Mouse (Mus musculus) lung, embryonic 14.5 days (tissue): Measurements from ENCODE around the gene Clec16a. TPM values are rescaled to one million over a fixed set of nuclear protein-coding genes. Genes with fewer than 3 reads are reported as not detected.

Experiments used
- ATAC-seq: fragments of 200-750 bp; cut with Nextera tagmentation; 2 replicates; pipeline ENCODE4 v1.8.0; 2017; ENCODE audit warnings: mild to moderate bottlenecking, moderate TSS enrichment, moderate library complexity; ENCODE audit not compliant: insufficient read depth
- DNase-seq: peaks from one replicate; pipeline ENCODE4 v3.0.0-alpha.2; 2015
- H3K27ac ChIP-seq: fragments of 300-500 bp; sonication (generic); 2 replicates; pipeline ENCODE4 v1.5.1; 2014; ENCODE audit warnings: low read depth, mild to moderate bottlenecking, moderate library complexity
- H3K27me3 ChIP-seq: fragments of 300-500 bp; sonication (generic); 2 replicates; pipeline ENCODE4 v1.6.1; 2014; ENCODE audit warnings: low read length, control low read depth; ENCODE audit not compliant: insufficient read depth
- H3K36me3 ChIP-seq: fragments of 300-500 bp; sonication (generic); 2 replicates; pipeline ENCODE4 v1.6.1; 2014; ENCODE audit warnings: control low read depth; ENCODE audit not compliant: insufficient read depth
- H3K4me1 ChIP-seq: fragments of 300-500 bp; sonication (generic); 2 replicates; pipeline ENCODE4 v1.6.1; 2014; ENCODE audit warnings: antibody characterized with exemption, control low read depth; ENCODE audit not compliant: insufficient read depth
- H3K4me2 ChIP-seq: fragments of 300-500 bp; sonication (generic); 2 replicates; pipeline ENCODE4 v1.6.1; 2014; ENCODE audit warnings: mild to moderate bottlenecking
- H3K4me3 ChIP-seq: fragments of 300-500 bp; sonication (generic); 2 replicates; pipeline ENCODE4 v1.5.1; 2014; ENCODE audit warnings: low read depth, low read length
- H3K9ac ChIP-seq: fragments of 300-500 bp; sonication (generic); 2 replicates; pipeline ENCODE4 v1.6.1; 2014
- H3K9me3 ChIP-seq: fragments of 300-500 bp; sonication (generic); 2 replicates; pipeline ENCODE4 v1.6.1; 2016; ENCODE audit warnings: low read depth, low read length, control low read depth
- CTCF ChIP-seq: IDR thresholded peaks from 2 replicates; pipeline ENCODE4 v1.5.1; 2016; ENCODE audit warnings: antibody characterized with exemption, low read depth
- WGBS: fragments of 180-500 bp; shearing (Covaris S2); extraction: QIAGEN DNeasy Blood & Tissue Kit; methylation state at CpG from one replicate; pipeline ENCODE4 v1.1.7; 2014; 5-methylcytosine and 5-hydroxymethylcytosine counted together
- polyA plus RNA-seq: library from polyadenylated mRNA; unstranded; fragments of >200 nt; fragmentation: Nextera tagmentation; extraction: Ambion mirVana; gene quantifications from 2 replicates; pipeline ENCODE4 v1.2.1, GENCODE M21; 2014

The Clec16a gene
- polyA plus RNA-seq, 1 experiment from 2014 or later, result 27.4 TPM

DNA sequence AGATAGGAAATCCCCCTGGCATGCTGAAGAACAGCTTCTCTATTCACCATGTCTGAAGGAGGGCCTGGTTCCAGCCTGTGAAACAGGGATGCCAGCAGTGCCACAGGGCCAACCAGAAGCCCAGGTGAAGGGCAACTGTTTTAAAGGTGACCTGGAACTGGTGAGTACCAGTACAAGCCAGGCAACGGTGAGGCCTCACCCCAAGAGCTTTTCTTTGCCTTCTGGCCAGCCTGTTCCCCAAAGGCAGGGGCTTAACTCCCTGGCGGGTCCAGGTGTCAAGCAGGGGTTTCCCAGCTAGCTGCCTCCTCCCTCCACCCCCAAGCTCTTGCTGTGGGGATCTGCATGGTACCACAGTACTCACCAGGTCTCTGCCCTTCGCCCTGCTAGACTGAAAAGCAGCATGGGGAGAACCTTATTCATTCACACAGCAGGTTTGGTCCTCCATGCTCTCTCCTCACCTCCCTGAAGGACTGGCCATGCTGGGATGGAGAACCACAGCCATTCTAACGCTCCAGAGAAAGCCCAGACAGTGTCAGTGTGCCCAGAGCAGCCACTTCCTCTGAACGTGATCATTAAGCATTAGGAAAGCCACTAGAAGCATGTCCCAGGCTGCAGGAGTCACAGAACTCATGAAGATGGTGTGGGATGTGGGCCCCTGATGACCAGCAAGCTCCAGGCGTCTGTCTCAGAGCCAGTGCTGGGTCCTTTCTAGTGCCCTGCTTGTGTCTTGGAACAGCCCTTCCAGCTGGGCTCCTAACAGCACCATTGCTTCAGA is 237.4 kb downstream of the Clec16a start:
- WGBS, result 47% methylated on average over 6 of the region's 6 CpGs
- H3K9ac ChIP-seq, result peak overlapping the region; percentile 32; the same call in 1 of the 2 replicates
- ATAC-seq (no peak), DNase-seq (no peak)
- peak overlapping the region; percentile 98 for H3K4me2 ChIP-seq
- no peaks in the 10 kb centered on the region for H3K9me3 ChIP-seq
- H3K36me3 ChIP-seq, result no peaks in the 10 kb centered on the region
- H3K4me3 ChIP-seq, result peak overlapping the region; percentile 70; the same call in 1 of the 2 replicates
- no peak for TF ChIP-seq CTCF
- peak overlapping the region; percentile 84 for H3K27ac ChIP-seq
- H3K27me3 ChIP-seq, result no peaks in the 10 kb centered on the region
- peaks cover 23% of the 10 kb centered on the region for H3K4me1 ChIP-seq

DNA sequence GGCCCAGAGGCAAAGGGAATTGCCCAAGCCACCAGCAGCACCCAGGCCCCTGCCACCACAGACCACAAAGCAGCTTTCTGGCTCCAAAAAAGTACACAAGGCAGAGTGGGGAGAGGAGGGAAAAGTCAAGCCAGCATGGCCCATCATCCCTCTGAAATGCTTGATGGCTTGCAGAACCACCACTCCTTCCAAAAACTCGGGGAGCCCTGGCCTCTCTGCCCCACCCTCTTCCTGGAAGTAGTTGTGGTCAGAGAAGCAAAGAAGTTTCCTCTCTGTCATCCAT is 238.0 kb downstream of the Clec16a start:
- TF ChIP-seq CTCF, result no peak
- Histone ChIP-seq H3K27ac (no peak overlapping the region), H3K36me3 (no peaks in the 10 kb centered on the region), H3K27me3 (no peaks in the 10 kb centered on the region), H3K4me1 (peaks cover 23% of the 10 kb centered on the region), H3K9ac (peak overlapping the region; percentile 32; the same call in 1 of the 2 replicates), H3K4me2 (peak overlapping the region; percentile 98), H3K9me3 (no peaks in the 10 kb centered on the region), H3K4me3 (peak overlapping the region; percentile 70)
- ATAC-seq, result no peak
- DNase-seq, result no peak
- WGBS, result 18% methylated on average over 1 of the region's 1 CpGs

DNA sequence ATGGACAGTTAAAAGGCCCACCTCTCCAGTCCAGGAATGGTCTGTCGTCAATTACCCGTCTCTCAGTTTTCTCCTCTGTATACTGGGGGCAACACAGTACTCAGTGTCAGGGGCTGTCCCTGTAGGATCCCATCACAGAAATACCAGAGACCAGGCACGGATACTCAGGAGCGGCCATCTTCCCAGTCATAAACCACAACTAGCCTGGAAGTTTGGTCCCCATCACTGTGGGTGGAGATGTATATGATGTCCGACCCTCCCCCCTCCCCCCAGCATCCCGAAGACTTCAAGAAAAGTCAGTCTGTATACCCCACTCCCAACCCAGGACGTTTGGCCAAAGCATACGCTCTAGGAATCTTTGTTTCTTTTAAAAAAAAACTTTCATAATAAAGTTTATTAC is 238.3 kb downstream of the Clec16a start:
- Histone ChIP-seq H3K4me2 (peak overlapping the region; percentile 98), H3K36me3 (no peaks in the 10 kb centered on the region), H3K4me1 (peaks cover 23% of the 10 kb centered on the region), H3K4me3 (peak overlapping the region; percentile 70), H3K27ac (no peak overlapping the region), H3K9me3 (no peaks in the 10 kb centered on the region), H3K9ac (peak overlapping the region; percentile 85; the same call in 1 of the 2 replicates), H3K27me3 (no peaks in the 10 kb centered on the region)
- no peak for TF ChIP-seq CTCF
- ATAC-seq (no peak), DNase-seq (no peak)
- WGBS, result 46% methylated on average over 8 of the region's 8 CpGs

DNA sequence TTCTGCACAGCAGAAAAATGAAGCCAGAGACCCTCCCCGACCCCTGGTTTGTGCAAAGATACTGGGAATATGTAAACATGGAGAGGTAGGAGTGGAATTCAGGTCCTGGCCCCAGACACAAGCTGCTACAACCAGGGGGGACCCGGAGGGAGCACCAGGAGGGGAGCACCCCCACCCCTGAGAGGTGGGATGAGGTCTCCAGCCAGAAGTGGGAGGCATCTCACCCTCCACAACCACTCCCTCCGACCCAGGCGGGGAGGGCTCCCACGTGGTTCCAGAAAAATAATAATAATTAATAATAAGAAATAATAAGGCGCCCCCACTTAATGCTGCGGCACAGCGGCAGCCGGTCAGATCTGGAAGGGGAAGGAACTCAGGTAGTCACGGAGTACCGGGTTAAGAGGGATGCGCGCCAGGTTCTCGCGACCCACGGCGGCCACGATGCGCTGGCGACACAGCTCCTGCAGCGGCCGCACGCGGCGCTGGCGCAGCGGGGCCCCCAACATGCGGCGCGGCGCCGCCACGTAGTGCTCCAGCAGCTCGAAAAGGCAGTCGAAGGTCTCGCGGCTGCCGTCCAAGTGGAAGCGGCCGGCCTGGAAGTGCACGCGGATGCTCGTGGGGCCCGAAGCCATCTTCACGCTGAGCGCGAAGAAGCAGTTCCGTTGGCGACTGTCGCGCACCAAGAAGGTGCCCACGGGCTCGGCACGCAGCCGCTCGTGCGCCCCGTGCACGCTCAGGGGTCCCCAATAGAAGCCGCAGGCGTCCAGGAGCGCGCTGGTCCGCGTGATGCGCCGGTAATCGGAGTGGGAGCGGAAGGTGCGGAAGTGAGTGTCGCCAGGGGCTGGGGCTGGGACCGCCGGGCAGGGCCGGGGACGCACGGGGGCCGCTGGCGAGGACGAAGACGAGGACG is 239.0 kb downstream of the Clec16a start:
- ATAC-seq, result 0 out of 2 replicates have a peak, but pooled peaks have one; percentile 1
- WGBS, result under 1% methylated on average over 81 of the region's 81 CpGs
- H3K27ac ChIP-seq, result peak overlapping the region; percentile 98
- H3K4me3 ChIP-seq, result peak overlapping the region; percentile 70
- H3K4me2 ChIP-seq, result peak overlapping the region; percentile 98
- no peaks in the 10 kb centered on the region for H3K36me3 ChIP-seq
- peak; percentile 79 for DNase-seq
- H3K9ac ChIP-seq, result peak overlapping the region; percentile 85
- peaks cover 23% of the 10 kb centered on the region for H3K4me1 ChIP-seq
- no peaks in the 10 kb centered on the region for H3K9me3 ChIP-seq
- TF ChIP-seq CTCF, result peak; percentile 20; the same call in 1 of the 2 replicates
- no peaks in the 10 kb centered on the region for H3K27me3 ChIP-seq

DNA sequence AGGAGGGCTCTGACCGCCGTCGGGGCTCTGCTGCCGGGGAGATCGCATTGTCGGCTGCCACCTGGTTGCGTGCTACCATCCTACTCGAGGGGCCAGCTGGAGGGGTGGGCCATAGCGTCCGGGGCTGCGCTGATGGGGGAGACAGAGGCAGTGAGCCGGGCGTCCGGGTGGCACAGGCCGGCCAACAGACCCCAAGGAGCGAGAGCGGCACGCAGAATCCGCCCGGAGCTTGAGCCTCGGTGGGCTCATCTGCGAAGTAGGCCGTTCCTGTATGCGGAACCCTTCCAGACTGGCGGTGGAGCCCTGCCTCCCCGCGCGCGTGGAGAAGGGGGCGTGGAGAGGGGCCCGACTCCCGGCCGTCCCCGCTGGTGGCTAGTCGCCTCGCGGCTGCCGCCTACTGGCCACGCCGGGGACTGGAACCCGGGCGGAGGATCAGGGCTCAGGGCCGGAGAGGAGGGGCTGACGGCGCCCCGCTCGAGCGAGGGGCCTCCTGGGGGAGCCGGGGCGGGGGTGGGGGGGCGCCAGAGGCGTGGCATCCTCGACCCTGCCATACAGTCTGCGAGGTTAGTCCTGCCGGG is 239.7 kb downstream of the Clec16a start:
- DNase-seq, result peak; percentile 96
- H3K9me3 ChIP-seq, result no peaks in the 10 kb centered on the region
- H3K36me3 ChIP-seq, result no peaks in the 10 kb centered on the region
- peak; percentile 86 for ATAC-seq
- peak overlapping the region; percentile 98 for H3K27ac ChIP-seq
- no peaks in the 10 kb centered on the region for H3K27me3 ChIP-seq
- peak overlapping the region; percentile 98 for H3K4me2 ChIP-seq
- H3K4me3 ChIP-seq, result peak overlapping the region; percentile 70
- H3K4me1 ChIP-seq, result peaks cover 23% of the 10 kb centered on the region
- H3K9ac ChIP-seq, result peak overlapping the region; percentile 85
- TF ChIP-seq CTCF, result peak; percentile 80
- WGBS, result under 1% methylated on average over 52 of the region's 55 CpGs

DNA sequence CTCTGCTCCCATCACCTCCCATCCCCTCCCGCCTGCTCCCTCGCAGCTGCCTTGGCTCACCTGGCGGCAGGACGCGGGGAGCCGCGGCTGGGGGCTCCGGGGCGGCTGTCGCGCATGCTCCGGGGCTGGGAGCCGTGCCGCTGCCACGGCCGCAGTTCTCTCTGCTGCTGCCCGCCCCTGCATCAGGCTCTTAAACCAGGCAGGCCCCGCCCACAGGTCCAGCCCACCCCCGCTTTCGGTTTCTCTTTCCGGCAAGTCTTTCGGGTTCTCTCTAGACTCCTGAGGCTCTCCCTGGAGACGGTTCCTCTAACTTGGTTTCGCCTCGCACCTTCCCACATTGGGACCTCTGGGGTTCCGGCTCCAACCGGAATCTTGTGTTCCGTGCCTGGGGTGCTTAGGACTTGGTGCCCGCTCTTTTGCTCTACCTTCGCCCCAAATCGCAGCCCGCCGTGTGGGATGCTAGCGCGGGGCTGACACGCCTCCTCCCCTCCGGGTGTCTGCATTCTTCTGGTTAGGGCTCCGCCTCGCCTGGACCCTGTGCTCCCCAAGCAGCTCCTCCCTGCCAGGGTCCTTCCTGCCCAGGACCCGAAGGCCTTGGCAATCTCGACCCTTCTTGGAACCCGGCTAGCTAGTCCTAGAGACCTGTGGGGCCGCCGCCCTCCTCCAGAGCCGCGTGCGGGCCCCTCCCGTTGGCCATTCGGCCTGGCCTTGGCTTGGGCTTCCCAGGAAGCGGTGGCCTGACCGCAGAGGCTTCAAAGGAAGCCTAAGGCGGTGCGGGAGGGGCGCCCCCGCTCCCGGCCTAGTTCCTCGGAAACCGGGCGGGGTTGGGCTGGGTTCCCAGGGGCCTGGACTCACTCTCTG is 240.5 kb downstream of the Clec16a start, which contains the start of gene Socs1:
Gene Socs1 (minus strand): TSS at position 166 of the 861 bp plus-strand sequence.
- H3K27ac ChIP-seq, result peak within 1 kb of the TSS; percentile 98
- H3K4me1 ChIP-seq, result peaks cover 21% of the 10 kb centered on the region
- peak within 1 kb of the TSS; percentile 98 for H3K4me2 ChIP-seq
- peak within 1 kb of the TSS; percentile 70 for H3K4me3 ChIP-seq
- WGBS, result under 1% methylated on average over 57 of the region's 59 CpGs
- ATAC-seq (peak; percentile 87), DNase-seq (peak; percentile 96)
- TF ChIP-seq CTCF, result no peak
- H3K9ac ChIP-seq, result peak within 1 kb of the TSS; percentile 85
- H3K27me3 ChIP-seq, result no peaks in the 10 kb centered on the region
- no peaks in the 10 kb centered on the region for H3K9me3 ChIP-seq
- H3K36me3 ChIP-seq, result no peaks in the 10 kb centered on the region
